Mouse (Mus musculus) midbrain, embryonic 10.5 days (tissue): ENCODE data around the gene Stx12. TPM values are rescaled to one million over a fixed set of nuclear protein-coding genes. Genes with fewer than 3 reads are reported as not detected.

Experiments
- DNase-seq: peaks from one replicate; pipeline ENCODE4 v3.0.0-alpha.2; 2017; ENCODE audit warnings: low spot score
- H3K27ac ChIP-seq: fragments of 300-500 bp; sonication (generic); replicated peaks from 2 replicates; pipeline ENCODE4 v1.5.1; 2016; ENCODE audit warnings: mild to moderate bottlenecking
- H3K27me3 ChIP-seq: fragments of 300-500 bp; sonication (generic); 2 replicates; pipeline ENCODE4 v1.6.1; 2016; ENCODE audit warnings: low read depth, mild to moderate bottlenecking; ENCODE audit not compliant: poor library complexity, severe bottlenecking
- H3K36me3 ChIP-seq: fragments of 300-500 bp; sonication (generic); 2 replicates; pipeline ENCODE4 v1.6.1; 2016; ENCODE audit warnings: mild to moderate bottlenecking, moderate library complexity
- H3K4me1 ChIP-seq: fragments of 300-500 bp; sonication (generic); 2 replicates; pipeline ENCODE4 v1.6.1; 2016
- H3K4me3 ChIP-seq: fragments of 300-500 bp; sonication (generic); 2 replicates; pipeline ENCODE4 v1.5.1; 2016; ENCODE audit warnings: mild to moderate bottlenecking, moderate library complexity
- H3K9me3 ChIP-seq: fragments of 300-500 bp; sonication (generic); replicated peaks from 2 replicates; pipeline ENCODE4 v1.6.1; 2016; ENCODE audit warnings: mild to moderate bottlenecking
- WGBS: fragments of 180-500 bp; shearing (Covaris S2); methylation state at CpG from one replicate; pipeline ENCODE4 v1.1.7; 2016; 5-methylcytosine and 5-hydroxymethylcytosine counted together
- polyA plus RNA-seq: library from polyadenylated mRNA; unstranded; fragments of >200 nt; fragmentation: Nextera tagmentation; extraction: Ambion mirVana; gene quantifications from 2 replicates; pipeline ENCODE4 v1.2.1, GENCODE M21; 2016

Stx12 gene
- polyA plus RNA-seq, 1 experiment from 2014 or later: 61.5 TPM

DNA sequence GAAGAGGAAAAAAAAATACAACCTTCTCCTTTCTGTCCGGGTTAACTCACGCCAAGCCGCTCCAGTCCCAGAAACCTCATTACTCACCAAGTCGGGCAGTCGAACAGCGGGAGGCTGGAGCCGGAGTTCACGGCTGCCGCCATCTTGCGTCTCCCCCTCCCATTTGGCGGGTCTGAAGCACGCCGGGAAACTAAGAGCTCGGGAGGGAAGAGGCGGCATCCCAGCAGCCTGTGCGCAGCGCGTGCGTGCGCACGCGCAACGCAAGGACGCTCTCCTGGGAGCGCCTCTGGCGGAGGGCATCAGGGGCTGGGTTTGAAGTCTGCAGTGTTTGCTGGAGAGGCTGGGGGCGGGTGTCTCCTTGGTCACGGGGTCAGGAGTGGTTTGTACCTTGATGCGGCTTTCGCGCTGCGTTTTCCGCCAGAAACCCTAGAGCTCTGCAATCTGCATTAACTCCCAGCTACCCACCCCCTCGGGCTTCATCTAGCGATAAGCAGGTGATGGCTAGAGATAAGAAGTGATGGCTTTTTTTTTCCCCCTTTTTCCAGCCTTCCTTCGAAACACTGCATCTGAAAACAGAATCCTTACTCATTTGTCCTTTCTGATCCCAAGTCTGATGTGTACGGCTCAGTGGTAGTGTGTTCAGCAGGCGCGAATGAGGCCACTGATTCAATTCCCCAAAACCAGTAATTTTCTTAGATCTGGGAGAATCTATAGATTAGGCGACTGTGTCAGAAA, 41.2 kb downstream of the Stx12 start, which contains the start of gene Ppp1r8:
Ppp1r8 (minus strand) TSS at position 200 of the 735 bp plus-strand sequence.
- no peaks in the 10 kb centered on the region for H3K27me3 ChIP-seq
- H3K27ac ChIP-seq: peak within 1 kb of the TSS; percentile 94
- peak; percentile 94 for DNase-seq
- H3K4me3 ChIP-seq: peak within 1 kb of the TSS; percentile 98
- WGBS: 2% methylated on average over 40 of the region's 40 CpGs
- peaks cover 33% of the 10 kb centered on the region for H3K36me3 ChIP-seq
- no peaks in the 10 kb centered on the region for H3K9me3 ChIP-seq
- peaks cover 18% of the 10 kb centered on the region for H3K4me1 ChIP-seq

GRCm38 (mm10) chr4:132842281-132842906, 41.9 kb downstream of the Stx12 start:
- Histone ChIP-seq H3K27me3 (no peaks in the 10 kb centered on the region), H3K4me1 (peaks cover 18% of the 10 kb centered on the region), H3K9me3 (no peaks in the 10 kb centered on the region), H3K36me3 (peaks cover 38% of the 10 kb centered on the region), H3K27ac (peak overlapping the region; percentile 94), H3K4me3 (peak overlapping the region; percentile 98)
- WGBS: under 1% methylated on average over 30 of the region's 30 CpGs
- DNase-seq: peak; percentile 55

GRCm38 (mm10) chr4:132841493-132841892, 42.8 kb downstream of the Stx12 start:
- WGBS: 91% methylated on average over 3 of the region's 3 CpGs
- Histone ChIP-seq H3K27ac (peak overlapping the region; percentile 94), H3K4me3 (peak overlapping the region; percentile 98), H3K9me3 (no peaks in the 10 kb centered on the region), H3K4me1 (peaks cover 18% of the 10 kb centered on the region), H3K36me3 (peaks cover 47% of the 10 kb centered on the region), H3K27me3 (no peaks in the 10 kb centered on the region)
- DNase-seq: no peak

- Histone ChIP-seq H3K36me3 (peaks cover 51% of the 10 kb centered on the region), H3K27me3 (no peaks in the 10 kb centered on the region), H3K27ac (no peak overlapping the region), H3K9me3 (peaks cover 17% of the 10 kb centered on the region), H3K4me3 (no peak overlapping the region), H3K4me1 (no peaks in the 10 kb centered on the region)
- peak; percentile 67 for DNase-seq
- 72% methylated on average over 8 of the region's 8 CpGs for WGBS
Measured at GRCm38 (mm10) chr4:132823614-132824366, 60.5 kb downstream of the Stx12 start.

- Histone ChIP-seq H3K4me3 (no peak overlapping the region), H3K4me1 (no peaks in the 10 kb centered on the region), H3K27ac (no peak overlapping the region), H3K27me3 (no peaks in the 10 kb centered on the region), H3K36me3 (no peaks in the 10 kb centered on the region), H3K9me3 (peaks cover 13% of the 10 kb centered on the region)
- WGBS: 52% methylated on average over 2 of the region's 2 CpGs
- DNase-seq: no peak
Measured at GRCm38 (mm10) chr4:132818442-132818841, 65.9 kb downstream of the Stx12 start.

DNA sequence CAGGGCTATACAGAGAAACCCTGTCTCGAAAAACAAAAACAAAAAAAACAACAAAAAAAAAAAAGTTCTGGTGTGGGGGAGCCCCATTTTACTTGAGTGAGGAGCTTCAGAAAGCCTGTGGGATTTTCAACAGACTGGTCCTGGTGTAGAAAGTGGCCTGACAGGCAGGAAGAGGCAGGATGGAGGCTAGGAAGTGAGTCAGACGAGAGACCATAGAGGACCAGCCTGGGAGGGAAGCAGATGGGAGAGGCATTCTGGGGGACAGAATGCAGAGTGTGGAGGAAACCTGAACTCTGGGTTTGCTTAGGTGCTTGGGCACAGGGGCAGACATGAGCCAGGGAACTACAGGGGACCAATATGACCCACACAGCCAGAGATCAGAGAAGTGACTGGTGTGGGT, 67.5 kb downstream of the Stx12 start:
- Histone ChIP-seq H3K36me3 (no peaks in the 10 kb centered on the region), H3K4me3 (no peak overlapping the region), H3K27me3 (no peaks in the 10 kb centered on the region), H3K9me3 (peaks cover 13% of the 10 kb centered on the region), H3K27ac (no peak overlapping the region), H3K4me1 (no peaks in the 10 kb centered on the region)
- no peak for DNase-seq
- WGBS: 76% methylated on average over 2 of the region's 2 CpGs

DNA sequence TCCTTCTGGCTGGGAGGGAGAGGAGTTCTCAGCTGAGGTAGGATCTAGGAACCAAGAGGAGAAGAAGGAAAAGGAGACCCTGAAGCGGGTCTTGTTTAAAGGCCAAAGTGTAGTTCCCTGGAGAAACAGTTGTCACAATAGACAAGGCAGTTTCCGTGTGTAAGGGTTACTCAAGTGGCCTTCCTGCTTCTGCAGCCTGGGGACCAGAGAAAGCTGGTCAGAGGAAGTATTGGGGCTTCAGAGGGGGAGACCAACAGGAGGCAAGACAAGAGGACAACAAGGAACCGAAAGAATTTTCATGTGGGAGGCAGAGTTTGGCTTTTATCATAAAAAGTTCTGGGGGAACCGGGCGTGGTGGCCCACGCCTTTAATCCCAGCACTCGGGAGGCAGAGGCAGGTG, 67.9 kb downstream of the Stx12 start:
- Histone ChIP-seq H3K36me3 (no peaks in the 10 kb centered on the region), H3K27me3 (no peaks in the 10 kb centered on the region), H3K27ac (no peak overlapping the region), H3K4me3 (no peak overlapping the region), H3K4me1 (no peaks in the 10 kb centered on the region), H3K9me3 (peaks cover 15% of the 10 kb centered on the region)
- 84% methylated on average over 7 of the region's 7 CpGs for WGBS
- DNase-seq: no peak

DNA sequence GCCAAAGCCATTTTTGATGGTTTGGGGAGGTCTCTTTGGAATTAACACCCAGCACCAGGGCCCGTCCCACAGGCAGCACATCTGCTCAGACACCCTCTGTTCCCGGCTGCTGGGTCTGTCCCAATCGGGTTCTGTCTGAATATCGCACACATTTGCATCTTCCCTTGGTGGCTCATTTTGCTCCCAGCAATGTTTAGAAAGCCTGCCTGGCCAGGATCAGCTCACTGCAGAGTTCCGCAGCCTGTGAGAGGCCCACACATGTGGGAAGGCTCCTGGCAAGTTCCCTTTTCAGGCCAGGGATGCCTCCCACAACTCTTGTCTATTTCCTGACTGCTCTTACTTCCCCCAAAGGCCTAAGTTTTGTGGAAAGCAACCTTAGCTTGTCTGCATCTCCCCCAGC, 74.7 kb downstream of the Stx12 start:
- H3K27me3 ChIP-seq: no peaks in the 10 kb centered on the region
- no peaks in the 10 kb centered on the region for H3K36me3 ChIP-seq
- H3K27ac ChIP-seq: no peak overlapping the region
- no peak overlapping the region for H3K4me3 ChIP-seq
- no peak for DNase-seq
- peaks cover 14% of the 10 kb centered on the region for H3K9me3 ChIP-seq
- 93% methylated on average over 5 of the region's 5 CpGs for WGBS
- H3K4me1 ChIP-seq: no peaks in the 10 kb centered on the region

DNA sequence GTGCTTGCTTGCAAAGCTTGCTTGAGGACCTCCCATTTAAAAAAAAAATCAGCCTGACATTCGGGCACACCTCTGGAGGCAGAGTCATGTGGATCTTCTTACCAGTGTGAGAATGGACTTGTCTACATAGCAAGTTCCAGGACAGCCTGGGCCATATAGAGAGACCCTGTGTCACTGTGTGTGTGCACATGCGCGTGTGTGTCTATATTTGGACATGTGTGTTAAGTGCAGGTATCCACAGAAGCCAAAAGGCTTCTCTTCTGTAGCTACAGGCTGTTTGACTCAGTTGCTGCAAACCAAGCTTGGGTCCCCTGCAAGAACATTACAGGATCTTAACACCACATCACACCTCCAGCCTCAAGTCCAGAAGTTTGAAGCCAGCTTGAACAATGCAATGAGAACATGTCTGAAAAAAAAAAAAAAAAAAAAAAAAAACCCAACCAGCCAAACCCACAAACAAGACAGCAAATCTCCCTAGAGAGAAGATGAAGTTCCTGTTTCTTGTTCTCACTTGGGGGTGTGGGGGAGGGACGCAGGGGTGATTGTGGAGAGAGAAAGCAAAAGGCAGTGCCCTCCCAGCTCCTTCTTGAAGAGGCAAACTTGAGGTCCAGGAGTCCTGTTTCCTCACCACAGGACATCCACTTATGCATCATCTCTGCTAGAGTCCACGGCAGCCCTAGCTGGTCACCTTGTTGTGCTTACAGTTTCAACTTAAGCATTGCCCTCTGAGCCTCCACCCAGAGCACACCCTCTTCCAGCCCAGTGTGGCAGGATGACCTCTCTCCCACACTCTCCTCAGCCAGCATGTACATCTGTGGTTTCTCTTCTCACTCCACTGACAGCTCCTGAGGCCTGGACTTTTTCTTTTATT, 76.3 kb downstream of the Stx12 start:
- 77% methylated on average over 5 of the region's 5 CpGs for WGBS

DNA sequence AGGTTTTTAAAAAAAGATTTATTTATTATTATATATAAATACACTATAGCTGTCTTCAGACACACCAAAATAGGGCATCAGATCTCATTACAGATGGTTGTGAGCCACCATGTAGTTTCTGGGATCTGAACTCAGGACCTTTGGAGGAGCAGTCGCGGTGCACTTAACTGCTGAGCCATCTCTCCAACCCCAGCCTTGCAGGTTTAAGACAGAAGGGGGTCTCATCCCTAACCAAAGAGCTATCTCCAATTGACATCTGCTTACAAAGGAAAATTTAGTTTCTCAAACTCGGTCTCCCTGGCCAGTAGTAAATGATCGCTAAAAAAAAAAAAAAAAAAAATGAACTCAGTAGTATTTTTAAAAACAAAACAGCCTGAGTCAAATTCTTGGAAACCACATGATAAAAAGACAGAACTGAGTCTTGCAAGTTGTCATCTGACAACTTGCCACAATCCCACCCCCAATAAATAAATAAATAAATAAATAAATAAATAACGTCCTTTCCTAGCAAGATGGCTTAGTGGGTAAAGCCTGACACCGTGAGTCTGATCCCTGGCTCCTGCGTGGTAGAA, 77.6 kb downstream of the Stx12 start:
- Histone ChIP-seq H3K4me3 (no peak overlapping the region), H3K9me3 (peaks cover 14% of the 10 kb centered on the region), H3K27me3 (no peaks in the 10 kb centered on the region), H3K27ac (no peak overlapping the region), H3K4me1 (no peaks in the 10 kb centered on the region), H3K36me3 (no peaks in the 10 kb centered on the region)
- WGBS: 92% methylated on average over 7 of the region's 7 CpGs
- DNase-seq: no peak

More for the DNA sequence above, 76.3 kb downstream of the Stx12 start:
- DNase-seq: no peak
- Histone ChIP-seq H3K27me3 (no peaks in the 10 kb centered on the region), H3K27ac (no peak overlapping the region), H3K36me3 (no peaks in the 10 kb centered on the region), H3K4me3 (no peak overlapping the region), H3K4me1 (no peaks in the 10 kb centered on the region), H3K9me3 (peaks cover 14% of the 10 kb centered on the region)

GRCm38 (mm10) chr4:132805599-132806197, 78.6 kb downstream of the Stx12 start:
- Histone ChIP-seq H3K36me3 (no peaks in the 10 kb centered on the region), H3K9me3 (peaks cover 6% of the 10 kb centered on the region), H3K27me3 (no peaks in the 10 kb centered on the region), H3K4me3 (no peak overlapping the region), H3K27ac (no peak overlapping the region), H3K4me1 (no peaks in the 10 kb centered on the region)
- 91% methylated on average over 12 of the region's 12 CpGs for WGBS
- no peak for DNase-seq
